Mouse (Mus musculus) lung, embryonic 14.5 days (tissue): ENCODE results near the gene Ppp1r16b. TPM values are rescaled to one million over a fixed set of nuclear protein-coding genes. Genes with fewer than 3 reads are reported as not detected.
A peak's percentile ranks its signal among the peaks of the same experiment; 100 is the strongest.

Source experiments
- ATAC-seq: fragments of 200-750 bp; cut with Nextera tagmentation; 2 replicates; pipeline ENCODE4 v1.8.0; 2017; ENCODE audit warnings: mild to moderate bottlenecking, moderate TSS enrichment, moderate library complexity; ENCODE audit not compliant: insufficient read depth
- DNase-seq: peaks from one replicate; pipeline ENCODE4 v3.0.0-alpha.2; 2015
- H3K27ac ChIP-seq: fragments of 300-500 bp; sonication (generic); 2 replicates; pipeline ENCODE4 v1.5.1; 2014; ENCODE audit warnings: low read depth, mild to moderate bottlenecking, moderate library complexity
- H3K27me3 ChIP-seq: fragments of 300-500 bp; sonication (generic); 2 replicates; pipeline ENCODE4 v1.6.1; 2014; ENCODE audit warnings: low read length, control low read depth; ENCODE audit not compliant: insufficient read depth
- H3K36me3 ChIP-seq: fragments of 300-500 bp; sonication (generic); 2 replicates; pipeline ENCODE4 v1.6.1; 2014; ENCODE audit warnings: control low read depth; ENCODE audit not compliant: insufficient read depth
- H3K4me1 ChIP-seq: fragments of 300-500 bp; sonication (generic); 2 replicates; pipeline ENCODE4 v1.6.1; 2014; ENCODE audit warnings: antibody characterized with exemption, control low read depth; ENCODE audit not compliant: insufficient read depth
- H3K4me2 ChIP-seq: fragments of 300-500 bp; sonication (generic); 2 replicates; pipeline ENCODE4 v1.6.1; 2014; ENCODE audit warnings: mild to moderate bottlenecking
- H3K4me3 ChIP-seq: fragments of 300-500 bp; sonication (generic); 2 replicates; pipeline ENCODE4 v1.5.1; 2014; ENCODE audit warnings: low read depth, low read length
- H3K9ac ChIP-seq: fragments of 300-500 bp; sonication (generic); 2 replicates; pipeline ENCODE4 v1.6.1; 2014
- H3K9me3 ChIP-seq: fragments of 300-500 bp; sonication (generic); 2 replicates; pipeline ENCODE4 v1.6.1; 2016; ENCODE audit warnings: low read depth, low read length, control low read depth
- CTCF ChIP-seq: IDR thresholded peaks from 2 replicates; pipeline ENCODE4 v1.5.1; 2016; ENCODE audit warnings: antibody characterized with exemption, low read depth
- WGBS: fragments of 180-500 bp; shearing (Covaris S2); extraction: QIAGEN DNeasy Blood & Tissue Kit; methylation state at CpG from one replicate; pipeline ENCODE4 v1.1.7; 2014; 5-methylcytosine and 5-hydroxymethylcytosine counted together
- polyA plus RNA-seq: library from polyadenylated mRNA; unstranded; fragments of >200 nt; fragmentation: Nextera tagmentation; extraction: Ambion mirVana; gene quantifications from 2 replicates; pipeline ENCODE4 v1.2.1, GENCODE M21; 2014

The Ppp1r16b gene
- polyA plus RNA-seq, 1 experiment from 2014 or later = 17.6 TPM

- ATAC-seq (no peak), DNase-seq (no peak)
- Histone ChIP-seq H3K9me3 (no peaks in the 10 kb centered on the region), H3K9ac (no peak overlapping the region), H3K27me3 (no peaks in the 10 kb centered on the region), H3K27ac (no peak overlapping the region), H3K4me3 (no peak overlapping the region), H3K36me3 (no peaks in the 10 kb centered on the region), H3K4me2 (no peak overlapping the region), H3K4me1 (peaks cover 3% of the 10 kb centered on the region; the same call in 1 of the 2 replicates)
- WGBS = 58% methylated on average over 3 of the region's 3 CpGs
- no peak for TF ChIP-seq CTCF
Observed at GRCm38 (mm10) chr2:158739113-158739512, 73.9 kb downstream of the Ppp1r16b start.

DNA sequence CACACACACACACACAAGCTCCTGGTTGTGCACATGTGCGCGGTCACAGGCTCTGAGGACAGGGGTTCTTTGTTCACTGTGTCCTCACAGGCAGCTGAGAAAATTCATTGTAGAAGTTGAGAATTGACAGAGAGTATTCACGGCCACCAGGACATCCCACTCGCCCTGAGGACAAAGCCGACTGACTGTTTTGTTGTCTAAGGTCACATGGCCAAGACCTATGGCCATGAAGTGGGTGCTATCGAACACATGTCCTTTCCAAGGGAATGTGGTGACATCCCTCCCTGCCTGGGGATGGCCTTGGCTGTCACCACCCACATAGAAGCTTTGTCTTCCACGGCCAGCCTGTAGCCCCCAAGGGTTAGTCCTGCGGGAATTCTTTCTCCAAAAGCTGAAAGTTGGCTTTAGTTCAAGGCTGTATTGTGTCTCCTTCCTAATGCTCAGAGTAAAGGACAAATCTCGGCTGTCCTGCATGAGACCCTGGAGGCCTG is 75.9 kb downstream of the Ppp1r16b start:
- Histone ChIP-seq H3K9me3 (no peaks in the 10 kb centered on the region), H3K27me3 (no peaks in the 10 kb centered on the region), H3K4me2 (no peak overlapping the region), H3K9ac (no peak overlapping the region), H3K27ac (no peak overlapping the region), H3K36me3 (no peaks in the 10 kb centered on the region), H3K4me1 (no peaks in the 10 kb centered on the region), H3K4me3 (no peak overlapping the region)
- WGBS = 55% methylated on average over 9 of the region's 9 CpGs
- DNase-seq (peak; percentile 21), ATAC-seq (no peak)
- TF ChIP-seq CTCF = no peak

- Histone ChIP-seq H3K4me1 (no peaks in the 10 kb centered on the region), H3K9ac (no peak overlapping the region), H3K4me3 (no peak overlapping the region), H3K27ac (no peak overlapping the region), H3K27me3 (no peaks in the 10 kb centered on the region), H3K9me3 (no peaks in the 10 kb centered on the region), H3K36me3 (no peaks in the 10 kb centered on the region), H3K4me2 (no peak overlapping the region)
- 73% methylated on average over 5 of the region's 5 CpGs for WGBS
- DNase-seq (no peak), ATAC-seq (no peak)
- 0 out of 2 replicates have a peak, but pooled peaks have one; percentile 24 for TF ChIP-seq CTCF
Observed at GRCm38 (mm10) chr2:158742431-158742830, 77.2 kb downstream of the Ppp1r16b start.

DNA sequence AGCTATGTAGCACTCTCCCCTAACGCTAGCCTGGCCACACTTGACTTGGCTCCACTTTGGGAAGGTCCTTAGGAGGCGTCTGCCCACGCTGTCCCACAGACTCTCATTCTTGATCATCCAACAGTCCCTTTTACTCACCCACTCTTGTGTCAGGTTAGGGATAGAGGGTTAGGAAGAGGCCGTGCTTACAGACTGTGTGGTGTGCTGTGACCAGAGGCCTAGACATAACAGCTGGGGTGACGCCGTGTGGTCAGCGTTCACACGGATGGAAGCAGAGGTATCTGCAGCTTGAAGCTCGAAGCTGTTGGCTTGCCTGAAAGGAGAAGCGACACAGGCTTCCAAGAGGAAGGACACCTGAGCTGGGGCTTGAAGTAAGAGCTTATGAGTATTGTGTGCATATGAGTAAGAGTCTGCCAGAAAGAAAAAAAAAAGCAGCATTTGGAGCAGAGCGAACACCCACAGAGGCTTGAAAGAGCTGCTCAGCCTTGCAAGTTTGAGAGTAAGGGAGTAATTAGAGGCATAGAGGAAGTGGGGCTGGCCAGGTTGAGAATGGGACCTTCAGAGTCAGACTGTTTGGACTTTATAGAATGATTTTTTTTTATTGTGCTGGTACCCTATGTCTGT is 78.4 kb downstream of the Ppp1r16b start:
- DNase-seq (no peak), ATAC-seq (no peak)
- no peaks in the 10 kb centered on the region for H3K9me3 ChIP-seq
- H3K4me1 ChIP-seq = no peaks in the 10 kb centered on the region
- no peak overlapping the region for H3K4me2 ChIP-seq
- 83% methylated on average over 11 of the region's 11 CpGs for WGBS
- no peaks in the 10 kb centered on the region for H3K27me3 ChIP-seq
- no peak overlapping the region for H3K4me3 ChIP-seq
- no peak overlapping the region for H3K9ac ChIP-seq
- no peak for TF ChIP-seq CTCF
- H3K36me3 ChIP-seq = no peaks in the 10 kb centered on the region
- H3K27ac ChIP-seq = no peak overlapping the region

DNA sequence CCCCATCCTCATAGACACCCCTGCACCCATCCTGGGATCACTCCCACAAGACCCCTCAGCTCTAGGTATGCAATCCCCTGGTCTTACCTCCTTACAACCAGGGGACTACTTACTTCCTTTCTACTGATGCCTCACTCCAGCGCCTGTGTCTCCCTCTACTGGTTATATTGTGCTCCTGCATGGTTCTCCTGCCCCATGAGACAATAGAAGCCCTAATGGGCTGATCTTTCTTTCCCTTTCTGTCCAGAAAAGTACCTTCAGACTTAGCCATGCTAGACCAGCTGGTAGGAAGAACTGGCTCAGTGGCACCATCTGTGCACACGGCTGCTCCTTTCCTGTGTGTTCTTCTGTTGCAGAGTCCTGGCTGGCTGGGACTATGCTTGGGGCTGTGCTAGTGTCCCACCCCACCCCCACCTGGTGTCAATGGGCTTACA is 79.9 kb downstream of the Ppp1r16b start:
- WGBS = 7% methylated on average over 2 of the region's 2 CpGs
- Histone ChIP-seq H3K9ac (no peak overlapping the region), H3K36me3 (no peaks in the 10 kb centered on the region), H3K27me3 (no peaks in the 10 kb centered on the region), H3K27ac (no peak overlapping the region), H3K4me1 (no peaks in the 10 kb centered on the region), H3K4me2 (no peak overlapping the region), H3K9me3 (no peaks in the 10 kb centered on the region), H3K4me3 (no peak overlapping the region)
- TF ChIP-seq CTCF = peak; percentile 87
- ATAC-seq (0 out of 2 replicates have a peak, but pooled peaks have one; percentile 36), DNase-seq (peak; percentile 80)

- 54% methylated on average over 11 of the region's 11 CpGs for WGBS
- H3K9me3 ChIP-seq = no peaks in the 10 kb centered on the region
Observed at GRCm38 (mm10) chr2:158746164-158746563, 81.0 kb downstream of the Ppp1r16b start.

GRCm38 (mm10) chr2:158749366-158749765 is 84.2 kb downstream of the Ppp1r16b start:
- Histone ChIP-seq H3K27me3 (no peaks in the 10 kb centered on the region), H3K4me3 (no peak overlapping the region), H3K27ac (no peak overlapping the region), H3K4me2 (no peak overlapping the region), H3K9ac (no peak overlapping the region), H3K9me3 (no peaks in the 10 kb centered on the region), H3K4me1 (no peaks in the 10 kb centered on the region), H3K36me3 (no peaks in the 10 kb centered on the region)
- WGBS = 86% methylated on average over 9 of the region's 9 CpGs
- ATAC-seq (no peak), DNase-seq (no peak)
- TF ChIP-seq CTCF = no peak

More at GRCm38 (mm10) chr2:158746164-158746563, 81.0 kb downstream of the Ppp1r16b start:
- no peak for TF ChIP-seq CTCF
- no peak overlapping the region for H3K4me3 ChIP-seq
- ATAC-seq (no peak), DNase-seq (no peak)
- H3K4me2 ChIP-seq = no peak overlapping the region
- H3K36me3 ChIP-seq = no peaks in the 10 kb centered on the region
- no peak overlapping the region for H3K9ac ChIP-seq
- no peaks in the 10 kb centered on the region for H3K4me1 ChIP-seq
- H3K27ac ChIP-seq = no peak overlapping the region
- no peaks in the 10 kb centered on the region for H3K27me3 ChIP-seq
